Mouse (Mus musculus): ENCODE data around the gene Gsc2.

- no peak for TF ChIP-seq CTCF (IDR thresholded peaks at IDR 0.05; ENCODE audit: low read depth, low read length)
- TF ChIP-seq TAL1 (conservative IDR thresholded peaks at IDR 0.05; ENCODE audit: low read depth, low read length), result no peak
- no peak for TF ChIP-seq POLR2AphosphoS5 (IDR thresholded peaks at IDR 0.05; ENCODE audit: insufficient replicate concordance, low read depth, low read length)
Measured at GRCm38 (mm10) chr16:17929631-17930030, 14.8 kb upstream of the Gsc2 start.

Data from G1E (cell line).